Comparison of ENCODE assay signal across 11 mouse cellular contexts in genomic region chr11:32961600-32961999, GRCm38 (mm10).
A peak's percentile ranks its signal among the peaks of the same experiment; 100 is the strongest.
DNase-seq lines count a peak whose midpoint lies in the region; TF ChIP-seq lines count a peak whose summit lies in the region.
"Had no signal": no experiment of that assay in that cellular context is flagged by ENCODE, and none has a peak within 500 bp of the region (broad histone marks: within the 10 kb centered on the region; RNA-seq: fewer than 3 reads in every experiment).

No protein-coding gene starts in this region.

- H3K4me3 ChIP-seq in cerebellum, adult 2 months (replicated peaks; ENCODE audit: insufficient read depth, low read depth, low read length) = no peak overlapping the region
- H3K4me3 ChIP-seq in layer of hippocampus, adult 2 months = no peak overlapping the region
- no peak overlapping the region for H3K4me3 ChIP-seq in cortical plate, adult 2 months (ENCODE audit: insufficient read depth, low read length)
- H3K4me3 ChIP-seq: kidney, embryonic 15.5 days; lung, embryonic 15.5 days; myocyte had no signal

- 81% methylated on average over 3 of the region's 3 CpGs for WGBS in cerebellum, adult 2 months

- H3K4me1 ChIP-seq in cerebellum, adult 2 months (ENCODE audit: control insufficient read depth, insufficient read depth, low read length) = peaks cover 21% of the 10 kb centered on the region
- H3K4me1 ChIP-seq in cortical plate, adult 2 months (ENCODE audit: control insufficient read depth, insufficient read depth, low read length) = no peaks in the 10 kb centered on the region
- H3K4me1 ChIP-seq: lung, embryonic 15.5 days had no signal

- peak; percentile 27; the same call in 1 of the 2 replicates for TF ChIP-seq CTCF in cerebellum, adult 2 months (IDR thresholded peaks at IDR 0.05; ENCODE audit: borderline replicate concordance, insufficient read depth, low read depth, low read length)
- peak; percentile 73 for TF ChIP-seq CTCF in layer of hippocampus, adult 2 months (conservative IDR thresholded peaks at IDR 0.05)
- peak; percentile 21; the same call in 1 of the 2 replicates for TF ChIP-seq CTCF in cortical plate, adult 2 months (IDR thresholded peaks at IDR 0.05; ENCODE audit: extremely low read depth, insufficient read depth, low read length)

- no peak for TF ChIP-seq POLR2A in cerebellum, adult 2 months (IDR thresholded peaks at IDR 0.05; ENCODE audit: borderline replicate concordance, insufficient read depth, low read length)
- no peak for TF ChIP-seq POLR2A in cortical plate, adult 2 months (IDR thresholded peaks at IDR 0.05; ENCODE audit: extremely low read depth, insufficient read depth, low read length)

- H3K27me3 ChIP-seq in cerebellum, adult 2 months (ENCODE audit: control insufficient read depth, insufficient read depth, low read length) = no peaks in the 10 kb centered on the region
- H3K27me3 ChIP-seq: lung, embryonic 15.5 days had no signal

- DNase-seq in cerebellum, adult 2 months = no peak
- no peak for DNase-seq in cerebellum, adult 8-10 months
- DNase-seq in layer of hippocampus, adult 2 months (ENCODE audit: low spot score in 2 of 2) = no peak
- no peak for DNase-seq in layer of hippocampus, adult 18-20 months (ENCODE audit: low spot score in 2 of 2)
- peak; percentile 17 for DNase-seq in 416B (ENCODE audit: low read depth)
- no peak for DNase-seq in frontal cortex, postnatal 14 days (ENCODE audit: low spot score in 2 of 2)
- DNase-seq in gastrocnemius, postnatal 10 days = no peak

- no peak overlapping the region for H3K27ac ChIP-seq in cerebellum, adult 2 months (ENCODE audit: insufficient read depth, low read length)
- H3K27ac ChIP-seq in layer of hippocampus, adult 2 months = no peak overlapping the region
- no peak overlapping the region for H3K27ac ChIP-seq in cortical plate, adult 2 months (ENCODE audit: insufficient read depth, low read length)
- H3K27ac ChIP-seq: kidney, embryonic 15.5 days; lung, embryonic 15.5 days had no signal

Comparison
In these comparisons a context has a peak if more than half of its experiments do, and no peak if none do; other contexts are left out.
1. CTCF ChIP-seq: peak in every context shown above with its lines; median percentile 73 in layer of hippocampus, adult 2 months; 27 in cerebellum, adult 2 months; 21 in cortical plate, adult 2 months.